Mouse (Mus musculus) cerebellum, adult 2 months (tissue): Measurements from ENCODE around the gene Ulk4.

Experiments
- CTCF ChIP-seq: fragments of 200-500 bp; IDR thresholded peaks from 2 replicates; pipeline ENCODE4 v1.5.1; 2011; ENCODE audit warnings: low read depth, mild to moderate bottlenecking, control low read depth, low read length, moderate library complexity, borderline replicate concordance; ENCODE audit not compliant: insufficient read depth
- POLR2A ChIP-seq: fragments of 200-500 bp; IDR thresholded peaks from 2 replicates; pipeline ENCODE4 v1.6.1; 2011; ENCODE audit warnings: low read length, control low read depth, borderline replicate concordance; ENCODE audit not compliant: insufficient read depth

GRCm38 (mm10) chr9:121058538-121058937, 218.5 kb downstream of the Ulk4 start:
- TF ChIP-seq CTCF = no peak
- no peak for TF ChIP-seq POLR2A
